Comparison of ENCODE assay signal across 10 mouse cellular contexts in the genomic region with DNA sequence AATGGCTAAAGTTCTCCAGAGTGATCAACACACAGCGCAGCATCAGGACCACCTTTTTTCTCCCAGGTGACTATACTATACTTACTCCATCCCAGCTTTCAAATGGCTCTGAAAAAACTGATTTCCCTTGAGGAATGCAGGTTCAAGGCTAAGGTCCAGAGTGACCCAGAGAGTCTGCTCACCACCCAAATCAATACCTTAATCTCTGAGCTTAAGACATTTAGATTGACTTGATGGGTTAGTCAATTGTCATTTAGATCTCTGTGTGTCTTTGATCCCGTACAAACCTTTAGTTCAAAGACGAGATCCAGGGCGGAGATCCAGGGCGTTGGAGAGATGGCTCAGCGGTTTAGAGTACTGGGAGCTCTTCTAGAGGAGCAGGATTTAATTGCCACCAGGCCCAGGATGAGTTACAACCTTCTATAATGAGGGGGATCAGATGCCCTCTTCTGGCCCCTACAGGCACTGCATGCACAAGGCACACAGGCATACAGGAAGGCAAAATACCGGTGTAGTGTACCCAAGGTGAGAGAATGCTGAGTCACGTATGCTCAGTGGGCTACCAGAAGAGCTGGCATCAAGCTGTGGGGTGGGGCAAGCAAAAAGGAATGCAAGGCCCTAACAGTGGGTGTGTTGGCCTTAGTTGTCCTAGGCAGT. TPM values are rescaled to one million over a fixed set of nuclear protein-coding genes. Genes with fewer than 3 reads are reported as not detected.
DNase-seq lines count a peak whose midpoint lies in the region; ATAC-seq and TF ChIP-seq lines count a peak whose summit lies in the region.
"Had no signal": no experiment of that assay in that cellular context is flagged by ENCODE, and none has a peak within 500 bp of the region (broad histone marks: within the 10 kb centered on the region; RNA-seq: fewer than 3 reads in every experiment).

No protein-coding gene starts in this region.

- no peak overlapping the region for H3K4me2 ChIP-seq in forebrain, embryonic 14.5 days (ENCODE audit: low read length)
- no peak overlapping the region for H3K4me2 ChIP-seq in forebrain, embryonic 15.5 days (replicated peaks)
- no peak overlapping the region for H3K4me2 ChIP-seq in liver, postnatal 0 days (ENCODE audit: low read depth, low read length)

- no peaks in the 10 kb centered on the region for H3K27me3 ChIP-seq in forebrain, embryonic 14.5 days (replicated peaks; ENCODE audit: control insufficient read depth, insufficient read depth, low read length)
- no peaks in the 10 kb centered on the region for H3K27me3 ChIP-seq in forebrain, embryonic 15.5 days
- no peaks in the 10 kb centered on the region for H3K27me3 ChIP-seq in testis, adult 2 months (ENCODE audit: control insufficient read depth, insufficient read depth, low read length)
- no peaks in the 10 kb centered on the region for H3K27me3 ChIP-seq in liver, postnatal 0 days (ENCODE audit: insufficient read depth, low read length)

- ATAC-seq in forebrain, embryonic 14.5 days: no peak
- no peak for ATAC-seq in forebrain, embryonic 15.5 days (replicated peaks)
- peak; percentile 36; the same call in 1 of the 2 replicates for ATAC-seq in liver, postnatal 0 days

- no peaks in the 10 kb centered on the region for H3K9me3 ChIP-seq in forebrain, embryonic 14.5 days (replicated peaks; ENCODE audit: control insufficient read depth, low read length)
- no peaks in the 10 kb centered on the region for H3K9me3 ChIP-seq in forebrain, embryonic 15.5 days
- no peaks in the 10 kb centered on the region for H3K9me3 ChIP-seq in liver, postnatal 0 days (ENCODE audit: low read length)

- TF ChIP-seq CTCF in testis, adult 2 months (IDR thresholded peaks at IDR 0.05; ENCODE audit: control insufficient read depth, insufficient read depth, insufficient replicate concordance, low read depth, low read length): peak; percentile 49; the same call in 1 of the 2 replicates
- TF ChIP-seq CTCF in liver, postnatal 0 days (IDR thresholded peaks at IDR 0.05; ENCODE audit: low read depth): peak; percentile 71

- H3K4me3 ChIP-seq in forebrain, embryonic 14.5 days (ENCODE audit: low read depth, low read length): no peak overlapping the region
- no peak overlapping the region for H3K4me3 ChIP-seq in forebrain, embryonic 15.5 days
- H3K4me3 ChIP-seq in testis, adult 2 months (ENCODE audit: control insufficient read depth, low read depth, low read length): no peak overlapping the region
- H3K4me3 ChIP-seq in liver, postnatal 0 days (ENCODE audit: low read depth, low read length): no peak overlapping the region

- peak; percentile 44 for DNase-seq in forebrain, embryonic 14.5 days (ENCODE audit: low spot score)
- no peak for DNase-seq in testis, postnatal 14 days (ENCODE audit: low spot score)
- DNase-seq in heart, postnatal 4 days: peak; percentile 51
- DNase-seq in liver, postnatal 0 days: peak; percentile 57
- DNase-seq in thymus, adult 18-20 months: peak; percentile 17 to 18
- DNase-seq in layer of hippocampus, adult 9-11 months: no peak

- no peak for TF ChIP-seq EP300 in liver, postnatal 0 days (IDR thresholded peaks at IDR 0.05; ENCODE audit: low read depth)

- TF ChIP-seq POLR2A in testis, adult 2 months (IDR thresholded peaks at IDR 0.05; ENCODE audit: control insufficient read depth, low read depth, low read length): no peak

- WGBS in forebrain, embryonic 14.5 days: 60% methylated on average over 8 of the region's 8 CpGs
- WGBS in forebrain, embryonic 15.5 days: 64% methylated on average over 8 of the region's 8 CpGs
- WGBS in liver, postnatal 0 days (ENCODE audit: insufficient replicate concordance): 71% methylated on average over 8 of the region's 8 CpGs

- no peak overlapping the region for H3K27ac ChIP-seq in forebrain, embryonic 14.5 days (ENCODE audit: low read depth, low read length)
- H3K27ac ChIP-seq in forebrain, embryonic 15.5 days (replicated peaks): no peak overlapping the region
- no peak overlapping the region for H3K27ac ChIP-seq in testis, adult 2 months (ENCODE audit: control insufficient read depth, insufficient read depth, low read depth, low read length)
- no peak overlapping the region for H3K27ac ChIP-seq in liver, postnatal 0 days (ENCODE audit: low read depth)

- peaks cover 34% of the 10 kb centered on the region for H3K36me3 ChIP-seq in forebrain, embryonic 14.5 days (ENCODE audit: control insufficient read depth, insufficient read depth, low read length)
- peaks cover 14% of the 10 kb centered on the region for H3K36me3 ChIP-seq in forebrain, embryonic 15.5 days
- H3K36me3 ChIP-seq in testis, adult 2 months (ENCODE audit: control insufficient read depth, insufficient read depth, low read length): no peaks in the 10 kb centered on the region
- H3K36me3 ChIP-seq in liver, postnatal 0 days (replicated peaks; ENCODE audit: insufficient read depth, low read length): 0 out of 2 replicates have a peak, but pooled peaks cover 2% of the 10 kb centered on the region

- no peak overlapping the region for H3K9ac ChIP-seq in forebrain, embryonic 14.5 days (ENCODE audit: low read length)
- no peak overlapping the region for H3K9ac ChIP-seq in forebrain, embryonic 15.5 days (replicated peaks)
- no peak overlapping the region for H3K9ac ChIP-seq in liver, postnatal 0 days (replicated peaks)

- no peaks in the 10 kb centered on the region for H3K4me1 ChIP-seq in forebrain, embryonic 14.5 days (ENCODE audit: control insufficient read depth, insufficient read depth, low read length)
- H3K4me1 ChIP-seq in forebrain, embryonic 15.5 days: no peaks in the 10 kb centered on the region
- H3K4me1 ChIP-seq in testis, adult 2 months (ENCODE audit: control insufficient read depth, insufficient read depth, low read length): no peaks in the 10 kb centered on the region
- H3K4me1 ChIP-seq in liver, postnatal 0 days (ENCODE audit: insufficient read depth): peaks cover 3% of the 10 kb centered on the region

RNA-seq across cellular contexts. Expression of gene Igf2bp1, which starts 24.9 kb away (rescaled TPM):
- 14.6 and 15.3 TPM in 2 replicates for polyA plus RNA-seq in forebrain, embryonic 14.5 days (2014; fragmentation: Nextera tagmentation; extraction: Ambion mirVana)
- polyA plus RNA-seq in forebrain, embryonic 15.5 days (2015; fragmentation: Nextera tagmentation; extraction: Ambion mirVana): 22.0 and 27.1 TPM in 2 replicates
- polyA plus RNA-seq in testis, adult 2 months (2012; rRNA removed): 6.5 and 8.1 TPM in 2 replicates
- 10 to 100 TPM in 1 of 2 experiments, 1 to 10 TPM in 1; 6.3 to 10.6 TPM for total RNA-seq in heart, postnatal 4 days (2021)
- polyA plus RNA-seq in liver, postnatal 0 days (2015; fragmentation: Nextera tagmentation; extraction: Ambion mirVana): 1.6 and 2.8 TPM in 2 replicates

RNA-seq across cellular contexts. Expression of gene Gip, which starts 43.5 kb away (rescaled TPM):
- not detected in 2 replicates for polyA plus RNA-seq in forebrain, embryonic 14.5 days (2014; fragmentation: Nextera tagmentation; extraction: Ambion mirVana)
- not detected in 2 replicates for polyA plus RNA-seq in forebrain, embryonic 15.5 days (2015; fragmentation: Nextera tagmentation; extraction: Ambion mirVana)
- polyA plus RNA-seq in testis, adult 2 months (2012; rRNA removed): 2.2 and 2.6 TPM in 2 replicates
- total RNA-seq in heart, postnatal 4 days (2021): not detected
- polyA plus RNA-seq in liver, postnatal 0 days (2015; fragmentation: Nextera tagmentation; extraction: Ambion mirVana): not detected in 2 replicates
- total RNA-seq: layer of hippocampus, postnatal 14 days had no signal
- polyA plus RNA-seq: stomach, embryonic 14.5 days had no signal

RNA-seq across cellular contexts. Expression of gene Snf8, which starts 53.8 kb away (rescaled TPM):
- polyA plus RNA-seq in forebrain, embryonic 14.5 days (2014; fragmentation: Nextera tagmentation; extraction: Ambion mirVana): 58.4 and 68.8 TPM in 2 replicates
- 136 and 142 TPM in 2 replicates for polyA plus RNA-seq in forebrain, embryonic 15.5 days (2015; fragmentation: Nextera tagmentation; extraction: Ambion mirVana)
- polyA plus RNA-seq in testis, adult 2 months (2012; rRNA removed): 51.8 and 56.4 TPM in 2 replicates
- total RNA-seq in heart, postnatal 4 days (2021): 10 to 100 TPM; 60.9 to 62.7 TPM
- 46.9 and 47.5 TPM in 2 replicates for polyA plus RNA-seq in liver, postnatal 0 days (2015; fragmentation: Nextera tagmentation; extraction: Ambion mirVana)

Comparison
In these comparisons a context has a peak if more than half of its experiments do, and no peak if none do; other contexts are left out.
1. DNase-seq: peak in forebrain, embryonic 14.5 days (single experiment), heart, postnatal 4 days (single experiment), liver, postnatal 0 days (single experiment) and thymus, adult 18-20 months (2 of 2); none in testis, postnatal 14 days (single experiment) and layer of hippocampus, adult 9-11 months (single experiment).